27 mouse cellular contexts compared by ENCODE assay signal in genomic region chr16:11315786-11316320, GRCm38 (mm10). TPM values are rescaled to one million over a fixed set of nuclear protein-coding genes. Genes with fewer than 3 reads are reported as not detected.
A peak's percentile ranks its signal among the peaks of the same experiment; 100 is the strongest.
DNase-seq lines count a peak whose midpoint lies in the region; ATAC-seq and TF ChIP-seq lines count a peak whose summit lies in the region.
"Had no signal": no experiment of that assay in that cellular context is flagged by ENCODE, and none has a peak within 500 bp of the region (broad histone marks: within the 10 kb centered on the region; RNA-seq: fewer than 3 reads in every experiment).

No protein-coding gene starts in this region.

- no peak overlapping the region for H3K4me3 ChIP-seq in lung, adult 2 months (replicated peaks; ENCODE audit: extremely low read depth, low read depth, low read length)
- H3K4me3 ChIP-seq in intestine, embryonic 16.5 days (ENCODE audit: low read length), result no peak overlapping the region
- H3K4me3 ChIP-seq in lung, embryonic 14.5 days (ENCODE audit: low read depth, low read length), result no peak overlapping the region
- no peak overlapping the region for H3K4me3 ChIP-seq in forebrain, embryonic 13.5 days
- H3K4me3 ChIP-seq: heart, embryonic 15.5 days; hindbrain, embryonic 13.5 days; left cerebral cortex, adult 2 months; liver, embryonic 13.5 days; midbrain, embryonic 15.5 days; myocyte had no signal

- no peaks in the 10 kb centered on the region for H3K4me1 ChIP-seq in lung, adult 2 months (ENCODE audit: control insufficient read depth, insufficient read depth, low read length)
- H3K4me1 ChIP-seq in intestine, embryonic 16.5 days (ENCODE audit: control insufficient read depth, insufficient read depth, low read length), result no peaks in the 10 kb centered on the region
- no peaks in the 10 kb centered on the region for H3K4me1 ChIP-seq in lung, embryonic 14.5 days (ENCODE audit: insufficient read depth)
- no peaks in the 10 kb centered on the region for H3K4me1 ChIP-seq in forebrain, embryonic 13.5 days
- H3K4me1 ChIP-seq: hindbrain, embryonic 13.5 days; liver, embryonic 13.5 days; midbrain, embryonic 15.5 days had no signal

- no peak overlapping the region for H3K4me2 ChIP-seq in intestine, embryonic 16.5 days (ENCODE audit: low read depth, low read length)
- H3K4me2 ChIP-seq in lung, embryonic 14.5 days, result no peak overlapping the region
- no peak overlapping the region for H3K4me2 ChIP-seq in forebrain, embryonic 13.5 days
- H3K4me2 ChIP-seq: heart, embryonic 15.5 days; hindbrain, embryonic 13.5 days; liver, embryonic 13.5 days; midbrain, embryonic 15.5 days had no signal

- peak; percentile 45 to 65 for DNase-seq in lung, adult 18-20 months
- DNase-seq in lung, adult 2 months, result no peak
- DNase-seq in lung, embryonic 14.5 days, result peak; percentile 12
- DNase-seq in lung, postnatal 36 days, result peak; percentile 74
- no peak for DNase-seq in gastrocnemius, postnatal 25 days
- DNase-seq: adrenal gland, postnatal 25 days; cerebellum, adult 9-10 months; heart, postnatal 36 days; liver, embryonic 13.5 days; thymus, adult 18-20 months; thymus, postnatal 4 days had no signal

- H3K27me3 ChIP-seq in intestine, embryonic 16.5 days (replicated peaks; ENCODE audit: control insufficient read depth, insufficient read depth, low read length), result no peaks in the 10 kb centered on the region
- no peaks in the 10 kb centered on the region for H3K27me3 ChIP-seq in lung, embryonic 14.5 days (ENCODE audit: insufficient read depth, low read length)
- no peaks in the 10 kb centered on the region for H3K27me3 ChIP-seq in forebrain, embryonic 13.5 days
- H3K27me3 ChIP-seq: heart, embryonic 15.5 days; hindbrain, embryonic 13.5 days; liver, embryonic 13.5 days; midbrain, embryonic 15.5 days had no signal

- no peak for TF ChIP-seq CTCF in lung, adult 2 months (IDR thresholded peaks at IDR 0.05; ENCODE audit: insufficient read depth, low read length)
- no peak for TF ChIP-seq CTCF in lung, embryonic 14.5 days (IDR thresholded peaks at IDR 0.05; ENCODE audit: low read depth)

- no peaks in the 10 kb centered on the region for H3K36me3 ChIP-seq in intestine, embryonic 16.5 days (ENCODE audit: control insufficient read depth, insufficient read depth, low read length)
- H3K36me3 ChIP-seq in lung, embryonic 14.5 days (ENCODE audit: insufficient read depth), result no peaks in the 10 kb centered on the region
- H3K36me3 ChIP-seq in forebrain, embryonic 13.5 days (ENCODE audit: poor library complexity, severe bottlenecking), result no peaks in the 10 kb centered on the region
- H3K36me3 ChIP-seq: heart, embryonic 15.5 days; hindbrain, embryonic 13.5 days; liver, embryonic 13.5 days; midbrain, embryonic 15.5 days had no signal

- H3K27ac ChIP-seq in intestine, embryonic 16.5 days (ENCODE audit: low read length), result no peak overlapping the region
- no peak overlapping the region for H3K27ac ChIP-seq in lung, embryonic 14.5 days (ENCODE audit: low read depth)
- H3K27ac ChIP-seq in forebrain, embryonic 13.5 days, result no peak overlapping the region
- H3K27ac ChIP-seq: heart, embryonic 15.5 days; hindbrain, embryonic 13.5 days; left cerebral cortex, adult 2 months; liver, embryonic 13.5 days; midbrain, embryonic 15.5 days had no signal

- TF ChIP-seq POLR2A in lung, adult 2 months (IDR thresholded peaks at IDR 0.05; ENCODE audit: borderline replicate concordance, extremely low read depth, low read depth, low read length), result no peak

- no peaks in the 10 kb centered on the region for H3K9me3 ChIP-seq in intestine, embryonic 16.5 days (ENCODE audit: control insufficient read depth, low read length)
- no peaks in the 10 kb centered on the region for H3K9me3 ChIP-seq in lung, embryonic 14.5 days (ENCODE audit: low read depth, low read length)
- no peaks in the 10 kb centered on the region for H3K9me3 ChIP-seq in forebrain, embryonic 13.5 days (replicated peaks)
- H3K9me3 ChIP-seq: heart, embryonic 15.5 days; hindbrain, embryonic 13.5 days; liver, embryonic 13.5 days; midbrain, embryonic 15.5 days had no signal

- WGBS in lung, adult 2 months, result 49% methylated on average over 5 of the region's 5 CpGs
- WGBS in intestine, embryonic 16.5 days, result 75% methylated on average over 5 of the region's 5 CpGs
- WGBS in lung, embryonic 14.5 days, result 64% methylated on average over 5 of the region's 5 CpGs
- 82% methylated on average over 5 of the region's 5 CpGs for WGBS in forebrain, embryonic 13.5 days

- peak; percentile 38; the same call in 1 of the 2 replicates for ATAC-seq in intestine, embryonic 16.5 days
- no peak for ATAC-seq in lung, embryonic 14.5 days (ENCODE audit: insufficient read depth)
- ATAC-seq in forebrain, embryonic 13.5 days, result no peak
- ATAC-seq: midbrain, embryonic 15.5 days had no signal

- no peak overlapping the region for H3K9ac ChIP-seq in intestine, embryonic 16.5 days (ENCODE audit: low read depth, low read length)
- no peak overlapping the region for H3K9ac ChIP-seq in lung, embryonic 14.5 days
- no peak overlapping the region for H3K9ac ChIP-seq in forebrain, embryonic 13.5 days
- H3K9ac ChIP-seq: heart, embryonic 15.5 days; hindbrain, embryonic 13.5 days; liver, embryonic 13.5 days; midbrain, embryonic 15.5 days had no signal

RNA-seq across cellular contexts. Expression of gene Tnfrsf17, which starts 2.2 kb away (rescaled TPM):
- polyA plus RNA-seq in lung, adult 2 months (2012; rRNA removed), result 0.36 and 0.41 TPM in 2 replicates
- not detected in 2 replicates for polyA plus RNA-seq in intestine, embryonic 16.5 days (2015; fragmentation: Nextera tagmentation; extraction: Ambion mirVana)
- not detected in 2 replicates for polyA plus RNA-seq in lung, embryonic 14.5 days (2014; fragmentation: Nextera tagmentation; extraction: Ambion mirVana)
- 0.21 TPM in 1 of 2 replicates, not detected in the other for polyA plus RNA-seq in forebrain, embryonic 13.5 days (2015; fragmentation: Nextera tagmentation; extraction: Ambion mirVana)
- not detected for total RNA-seq in gastrocnemius, postnatal 25 days (2021)
- total RNA-seq: adrenal gland, postnatal 25 days; common myeloid progenitor, adult 5-6 weeks; gastrocnemius, adult 18-20 months; heart, postnatal 36 days; layer of hippocampus, postnatal 10 days; left cerebral cortex, adult 2 months had no signal
- polyA plus RNA-seq: C2C12; embryonic facial prominence, embryonic 11.5 days; forebrain, embryonic 11.5 days; hindbrain, embryonic 13.5 days; liver, embryonic 13.5 days; macrophage; myocyte; neural tube, embryonic 14.5 days; stomach, embryonic 16.5 days had no signal

RNA-seq across cellular contexts. Expression of gene Snx29, which starts 6.9 kb away (rescaled TPM):
- polyA plus RNA-seq in lung, adult 2 months (2012; rRNA removed), result 8.5 and 10.6 TPM in 2 replicates
- polyA plus RNA-seq in intestine, embryonic 16.5 days (2015; fragmentation: Nextera tagmentation; extraction: Ambion mirVana), result 5.9 and 6.3 TPM in 2 replicates
- 10.3 and 10.8 TPM in 2 replicates for polyA plus RNA-seq in lung, embryonic 14.5 days (2014; fragmentation: Nextera tagmentation; extraction: Ambion mirVana)
- 13.0 and 15.7 TPM in 2 replicates for polyA plus RNA-seq in forebrain, embryonic 13.5 days (2015; fragmentation: Nextera tagmentation; extraction: Ambion mirVana)
- 10 to 100 TPM in 1 of 2 experiments, 1 to 10 TPM in 1; 9.2 to 11.9 TPM for total RNA-seq in gastrocnemius, postnatal 25 days (2021)

Comparison
In these comparisons a context has a peak if more than half of its experiments do, and no peak if none do; other contexts are left out.
1. DNase-seq: peak in lung, adult 18-20 months (2 of 2), lung, embryonic 14.5 days (single experiment) and lung, postnatal 36 days (single experiment); none in lung, adult 2 months (single experiment) and gastrocnemius, postnatal 25 days (single experiment).